Mouse (Mus musculus) kidney, embryonic 16.5 days (tissue): Measurements from ENCODE around the gene Psmc3ip. TPM values are rescaled to one million over a fixed set of nuclear protein-coding genes. Genes with fewer than 3 reads are reported as not detected.

Experiments used
- ATAC-seq: fragments of 200-750 bp; cut with Nextera tagmentation; 2 replicates; pipeline ENCODE4 v1.8.0; 2017; ENCODE audit warnings: moderate TSS enrichment; ENCODE audit not compliant: low FRiP score, low TSS enrichment
- H3K27ac ChIP-seq: fragments of 300-500 bp; sonication (generic); 2 replicates; pipeline ENCODE4 v1.5.1; 2014; ENCODE audit warnings: low read length
- H3K27me3 ChIP-seq: fragments of 300-500 bp; sonication (generic); 2 replicates; pipeline ENCODE4 v1.6.1; 2014; ENCODE audit warnings: low read length, control low read depth, mixed read lengths; ENCODE audit not compliant: insufficient read depth
- H3K36me3 ChIP-seq: fragments of 300-500 bp; sonication (generic); 2 replicates; pipeline ENCODE4 v1.6.1; 2014; ENCODE audit warnings: low read length, control low read depth, mixed read lengths; ENCODE audit not compliant: insufficient read depth
- H3K4me1 ChIP-seq: fragments of 300-500 bp; sonication (generic); 2 replicates; pipeline ENCODE4 v1.6.1; 2014; ENCODE audit warnings: low read length, control low read depth, mixed read lengths; ENCODE audit not compliant: insufficient read depth
- H3K4me2 ChIP-seq: fragments of 300-500 bp; sonication (generic); replicated peaks from 2 replicates; pipeline ENCODE4 v1.6.1; 2014; ENCODE audit warnings: low read depth, low read length
- H3K4me3 ChIP-seq: fragments of 300-500 bp; sonication (generic); 2 replicates; pipeline ENCODE4 v1.5.1; 2014; ENCODE audit warnings: mild to moderate bottlenecking, low read length
- H3K9ac ChIP-seq: fragments of 300-500 bp; sonication (generic); replicated peaks from 2 replicates; pipeline ENCODE4 v1.6.1; 2014; ENCODE audit warnings: low read length
- H3K9me3 ChIP-seq: fragments of 300-500 bp; sonication (generic); 2 replicates; pipeline ENCODE4 v1.6.1; 2016; ENCODE audit warnings: low read length, control low read depth
- WGBS: fragments of 180-500 bp; shearing (Covaris S2); extraction: QIAGEN DNeasy Blood & Tissue Kit; methylation state at CpG from one replicate; pipeline ENCODE4 v1.1.7; 2014; 5-methylcytosine and 5-hydroxymethylcytosine counted together
- polyA plus RNA-seq: library from polyadenylated mRNA; unstranded; fragments of >200 nt; fragmentation: Nextera tagmentation; extraction: Ambion mirVana; gene quantifications from 2 replicates; pipeline ENCODE4 v1.2.1, GENCODE M21; 2015

Gene Psmc3ip
- polyA plus RNA-seq = 40.0 and 40.1 TPM in 2 replicates

GRCm38 (mm10) chr11:101095314-101096024, at the start of gene Psmc3ip:
Psmc3ip (minus strand) TSS chr11:101095436.
- Histone ChIP-seq H3K9me3 (no peaks in the 10 kb centered on the region), H3K36me3 (peaks cover 64% of the 10 kb centered on the region), H3K27ac (peak within 1 kb of the TSS; percentile 94), H3K4me2 (peak within 1 kb of the TSS; percentile 92), H3K4me3 (peak within 1 kb of the TSS; percentile 80), H3K4me1 (peaks cover 13% of the 10 kb centered on the region), H3K9ac (peak within 1 kb of the TSS; percentile 80), H3K27me3 (no peaks in the 10 kb centered on the region)
- WGBS = under 1% methylated on average over 43 of the region's 43 CpGs
- ATAC-seq = peak; percentile 97

DNA sequence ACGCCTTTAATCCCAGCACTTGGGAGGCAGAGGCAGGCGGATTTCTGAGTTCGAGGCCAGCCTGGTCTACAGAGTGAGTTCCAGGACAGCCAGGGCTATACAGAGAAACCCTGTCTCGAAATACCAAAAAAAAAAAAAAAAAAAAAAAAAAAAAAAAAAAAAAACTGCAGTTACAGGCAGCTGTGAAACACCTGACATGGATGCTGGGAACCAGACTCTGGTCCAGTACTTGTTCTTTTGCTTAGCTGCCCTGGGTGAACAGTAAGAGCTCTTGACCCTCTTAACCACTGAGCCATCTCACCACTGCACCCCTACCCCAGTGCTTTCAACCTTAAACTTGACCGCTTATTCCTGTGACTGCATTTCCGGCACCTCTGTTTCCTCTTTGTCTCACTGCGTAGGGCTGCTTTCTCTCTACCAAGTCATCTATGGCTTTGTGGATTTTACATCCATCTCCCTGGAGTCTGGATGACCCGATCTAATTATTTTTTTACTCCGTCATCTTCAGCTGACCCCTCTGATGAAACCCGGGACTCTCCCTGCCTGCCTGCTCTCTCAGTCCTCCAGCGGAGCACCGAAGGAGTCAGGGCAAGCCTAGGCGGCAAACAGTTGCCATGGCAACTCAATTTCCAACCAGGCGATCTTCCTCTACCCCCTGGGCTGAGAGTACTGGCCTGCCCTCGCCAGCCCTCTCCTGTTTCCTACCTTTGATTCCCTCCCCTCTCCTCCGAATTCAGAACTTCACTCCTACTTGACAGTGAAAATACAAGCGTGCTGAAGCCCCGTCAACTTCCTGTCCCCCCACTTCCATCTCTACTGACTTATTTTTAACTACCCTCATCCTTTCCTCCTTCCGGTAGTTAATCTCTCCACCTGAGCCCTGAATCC, 48.3 kb upstream of the Psmc3ip start:
- Histone ChIP-seq H3K4me3 (peak overlapping the region; percentile 33), H3K27ac (peak overlapping the region; percentile 68; the same call in 1 of the 2 replicates), H3K4me2 (peak overlapping the region; percentile 70), H3K4me1 (peaks cover 31% of the 10 kb centered on the region), H3K27me3 (no peaks in the 10 kb centered on the region), H3K36me3 (no peaks in the 10 kb centered on the region), H3K9me3 (no peaks in the 10 kb centered on the region), H3K9ac (peak overlapping the region; percentile 61)
- 18% methylated on average over 18 of the region's 19 CpGs for WGBS
- ATAC-seq = peak; percentile 46; the same call in 1 of the 2 replicates

- Histone ChIP-seq H3K9me3 (no peaks in the 10 kb centered on the region), H3K4me1 (peaks cover 28% of the 10 kb centered on the region; the same call in 1 of the 2 replicates), H3K4me3 (no peak overlapping the region), H3K9ac (no peak overlapping the region), H3K27me3 (no peaks in the 10 kb centered on the region), H3K4me2 (no peak overlapping the region), H3K36me3 (no peaks in the 10 kb centered on the region), H3K27ac (no peak overlapping the region)
- no peak for ATAC-seq
- 86% methylated on average over 10 of the region's 10 CpGs for WGBS
Measured at GRCm38 (mm10) chr11:101142215-101142967, 47.2 kb upstream of the Psmc3ip start.

DNA sequence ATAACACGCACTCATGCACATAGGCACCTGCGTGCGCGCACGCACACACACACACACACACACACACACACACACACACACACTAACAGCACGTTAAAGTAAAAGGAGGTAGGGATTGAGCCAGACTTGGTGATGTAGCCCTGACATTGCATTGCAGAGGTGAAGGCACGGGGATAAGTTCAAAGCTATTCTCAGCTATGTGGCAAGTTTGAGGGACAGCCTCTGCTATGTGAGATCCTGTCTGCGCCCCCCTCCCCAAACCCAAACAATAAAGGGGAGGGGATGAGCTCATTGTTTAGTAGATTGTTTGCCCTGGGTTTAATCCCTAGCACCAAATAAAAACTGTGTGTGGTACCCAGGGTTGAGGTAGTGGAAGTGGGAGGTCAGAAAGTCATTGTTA, 45.9 kb upstream of the Psmc3ip start:
- no peak overlapping the region for H3K27ac ChIP-seq
- H3K27me3 ChIP-seq = no peaks in the 10 kb centered on the region
- no peaks in the 10 kb centered on the region for H3K36me3 ChIP-seq
- no peak for ATAC-seq
- no peak overlapping the region for H3K4me2 ChIP-seq
- H3K9ac ChIP-seq = no peak overlapping the region
- no peak overlapping the region for H3K4me3 ChIP-seq
- peaks cover 28% of the 10 kb centered on the region; the same call in 1 of the 2 replicates for H3K4me1 ChIP-seq
- 88% methylated on average over 8 of the region's 8 CpGs for WGBS
- no peaks in the 10 kb centered on the region for H3K9me3 ChIP-seq

GRCm38 (mm10) chr11:101140164-101140819, 45.1 kb upstream of the Psmc3ip start:
- Histone ChIP-seq H3K27me3 (no peaks in the 10 kb centered on the region), H3K9ac (peak overlapping the region; percentile 51), H3K4me3 (peak overlapping the region; percentile 36), H3K4me2 (peak overlapping the region; percentile 60), H3K9me3 (no peaks in the 10 kb centered on the region), H3K4me1 (peaks cover 28% of the 10 kb centered on the region; the same call in 1 of the 2 replicates), H3K36me3 (no peaks in the 10 kb centered on the region), H3K27ac (no peak overlapping the region)
- 33% methylated on average over 27 of the region's 27 CpGs for WGBS
- no peak for ATAC-seq

DNA sequence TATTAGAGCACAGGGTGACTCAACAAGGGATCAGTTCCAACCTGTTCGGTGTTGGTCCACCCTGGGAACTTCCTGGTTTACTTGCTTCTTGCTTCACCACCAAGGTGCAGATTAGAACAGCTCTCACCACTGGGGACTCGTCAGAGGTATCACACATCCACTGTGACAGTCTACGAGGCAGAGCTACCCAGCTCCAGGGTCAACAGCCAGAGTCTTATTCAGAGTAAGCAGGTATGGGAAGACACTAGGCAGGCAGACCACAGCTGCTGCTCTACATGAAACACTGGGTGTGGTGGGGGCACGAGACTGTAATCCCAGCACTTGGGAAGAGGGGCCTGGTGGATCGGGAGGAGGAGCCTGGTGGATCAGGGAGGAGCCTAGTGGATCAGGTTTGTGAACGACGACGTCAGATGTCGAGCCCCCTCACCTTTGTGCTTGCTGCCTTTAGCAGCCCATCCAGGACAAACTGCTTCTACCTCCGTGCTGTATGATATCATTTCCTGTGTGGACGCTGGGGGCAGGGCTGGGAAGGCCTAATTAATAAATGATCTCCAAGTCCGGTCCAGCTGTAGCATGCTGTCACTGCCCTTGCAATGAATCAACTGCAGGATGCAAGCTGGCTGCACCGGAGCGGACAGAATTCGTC, 43.4 kb upstream of the Psmc3ip start:
- no peaks in the 10 kb centered on the region for H3K36me3 ChIP-seq
- peak overlapping the region; percentile 45 for H3K9ac ChIP-seq
- H3K9me3 ChIP-seq = no peaks in the 10 kb centered on the region
- H3K27me3 ChIP-seq = no peaks in the 10 kb centered on the region
- H3K4me1 ChIP-seq = peaks cover 28% of the 10 kb centered on the region; the same call in 1 of the 2 replicates
- H3K4me2 ChIP-seq = peak overlapping the region; percentile 41
- peak overlapping the region; percentile 10; the same call in 1 of the 2 replicates for H3K4me3 ChIP-seq
- WGBS = 9% methylated on average over 15 of the region's 15 CpGs
- peak overlapping the region; percentile 65 for H3K27ac ChIP-seq
- peak; percentile 70 for ATAC-seq

- H3K9ac ChIP-seq = no peak overlapping the region
- H3K27ac ChIP-seq = no peak overlapping the region
- no peak for ATAC-seq
- no peak overlapping the region for H3K4me2 ChIP-seq
- H3K9me3 ChIP-seq = no peaks in the 10 kb centered on the region
- no peak overlapping the region for H3K4me3 ChIP-seq
- WGBS = 78% methylated on average over 7 of the region's 7 CpGs
- H3K36me3 ChIP-seq = no peaks in the 10 kb centered on the region
- no peaks in the 10 kb centered on the region for H3K27me3 ChIP-seq
- H3K4me1 ChIP-seq = peaks cover 28% of the 10 kb centered on the region; the same call in 1 of the 2 replicates
Measured at GRCm38 (mm10) chr11:101137000-101137399, 41.8 kb upstream of the Psmc3ip start.

- no peak for ATAC-seq
- Histone ChIP-seq H3K27ac (no peak overlapping the region), H3K4me1 (peaks cover 15% of the 10 kb centered on the region; the same call in 1 of the 2 replicates), H3K4me3 (no peak overlapping the region), H3K9ac (no peak overlapping the region), H3K4me2 (no peak overlapping the region), H3K27me3 (no peaks in the 10 kb centered on the region), H3K36me3 (no peaks in the 10 kb centered on the region), H3K9me3 (peaks cover 4% of the 10 kb centered on the region)
- 60% methylated on average over 13 of the region's 13 CpGs for WGBS
Measured at GRCm38 (mm10) chr11:101134217-101134865, 39.1 kb upstream of the Psmc3ip start.
